Mouse (Mus musculus) CD4-positive, CD25-positive, alpha-beta regulatory T cell, adult 4 months (primary cell): ENCODE data around the gene Naa35. TPM values are rescaled to one million over a fixed set of nuclear protein-coding genes. Genes with fewer than 3 reads are reported as not detected.

Experiments
- ATAC-seq: one replicate; pipeline ENCODE4 v1.8.0; 2017
- polyA plus RNA-seq, 2 experiments: library from polyadenylated mRNA; unstranded; fragments of 100-300 nt; shearing (Covaris generic); gene quantifications; one replicate each; pipeline ENCODE4 v1.2.1; 2017

Gene Naa35
- polyA plus RNA-seq, 2 experiments from 2014 or later = 85.9 to 96.8 TPM

DNA sequence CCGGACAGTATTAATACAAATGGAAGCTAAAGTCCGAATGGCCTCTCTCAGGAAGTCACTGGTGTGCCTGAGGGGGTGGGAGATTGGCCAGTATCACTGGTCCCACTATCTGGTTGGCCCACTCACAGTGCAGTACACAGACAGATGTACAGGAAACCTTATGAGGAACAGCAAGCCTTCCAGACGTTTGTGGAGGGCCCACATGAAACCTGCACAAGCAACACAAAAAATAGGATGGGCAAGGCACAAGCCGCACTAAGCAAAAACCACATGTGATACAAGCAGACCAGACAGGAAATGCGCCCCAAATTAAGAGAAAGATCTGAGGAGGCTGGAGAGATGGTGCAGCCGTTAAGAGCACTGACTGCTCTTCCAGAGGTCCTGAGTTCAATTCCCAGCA lies 87.2 kb downstream of the Naa35 start:
- ATAC-seq = peak; percentile 50

DNA sequence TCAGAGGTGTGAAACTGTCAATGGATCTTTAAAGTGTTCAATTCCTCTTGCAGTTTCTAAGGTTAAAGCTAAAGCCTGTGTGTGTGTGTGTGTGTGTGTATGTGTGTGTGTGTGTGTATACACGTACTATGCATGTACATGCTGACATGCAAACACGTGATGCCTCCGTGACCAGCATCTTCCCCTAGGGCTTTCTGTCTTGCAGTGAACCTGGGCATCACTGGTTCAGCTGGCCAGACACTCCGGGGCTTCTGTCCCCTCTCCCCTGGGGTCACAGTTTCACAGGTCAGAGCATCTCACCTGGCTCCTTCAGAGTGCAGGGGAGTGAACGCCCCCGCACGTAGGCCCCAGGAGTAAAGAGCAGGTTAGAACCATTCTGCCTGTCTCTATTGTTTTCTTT lies 88.5 kb downstream of the Naa35 start:
- no peak for ATAC-seq

DNA sequence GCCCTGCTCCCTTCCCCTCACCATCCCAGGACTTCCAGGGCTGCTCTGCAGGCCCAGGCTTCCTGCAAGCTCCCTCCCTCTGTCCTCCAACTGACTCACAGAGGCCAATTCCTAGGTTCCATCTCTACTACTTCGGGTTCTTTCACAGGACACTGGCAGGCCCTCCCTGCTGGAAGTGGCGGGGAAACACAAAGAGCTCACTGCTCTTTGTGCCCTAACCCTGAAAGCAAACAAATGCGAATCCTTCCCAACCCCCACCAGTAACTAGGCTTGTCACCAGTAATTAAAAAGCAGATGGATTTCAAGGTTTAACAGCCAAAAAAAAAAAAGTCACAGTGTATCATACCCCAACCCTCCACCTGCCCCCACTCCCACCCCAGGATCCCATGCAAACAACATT lies 89.2 kb downstream of the Naa35 start:
- no peak for ATAC-seq

DNA sequence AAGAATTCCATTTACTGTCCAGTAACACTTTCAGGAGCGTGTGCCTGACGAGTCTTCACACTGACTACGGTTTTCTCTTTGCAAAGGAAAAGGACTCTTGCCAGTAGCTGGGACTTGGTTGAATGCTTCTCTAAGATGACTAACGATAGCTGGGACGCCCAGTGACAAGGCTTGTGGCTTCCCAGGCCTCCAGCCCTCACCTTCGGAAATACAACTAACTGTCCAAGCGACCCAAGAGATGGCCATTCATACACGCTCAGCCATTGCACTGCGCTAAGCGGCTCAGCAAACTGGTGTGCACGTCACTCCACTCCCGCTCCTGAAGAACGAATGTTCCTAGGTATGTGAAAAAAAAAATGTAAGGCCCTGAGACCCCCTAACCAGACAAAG lies 89.7 kb downstream of the Naa35 start:
- ATAC-seq = peak; percentile 8

DNA sequence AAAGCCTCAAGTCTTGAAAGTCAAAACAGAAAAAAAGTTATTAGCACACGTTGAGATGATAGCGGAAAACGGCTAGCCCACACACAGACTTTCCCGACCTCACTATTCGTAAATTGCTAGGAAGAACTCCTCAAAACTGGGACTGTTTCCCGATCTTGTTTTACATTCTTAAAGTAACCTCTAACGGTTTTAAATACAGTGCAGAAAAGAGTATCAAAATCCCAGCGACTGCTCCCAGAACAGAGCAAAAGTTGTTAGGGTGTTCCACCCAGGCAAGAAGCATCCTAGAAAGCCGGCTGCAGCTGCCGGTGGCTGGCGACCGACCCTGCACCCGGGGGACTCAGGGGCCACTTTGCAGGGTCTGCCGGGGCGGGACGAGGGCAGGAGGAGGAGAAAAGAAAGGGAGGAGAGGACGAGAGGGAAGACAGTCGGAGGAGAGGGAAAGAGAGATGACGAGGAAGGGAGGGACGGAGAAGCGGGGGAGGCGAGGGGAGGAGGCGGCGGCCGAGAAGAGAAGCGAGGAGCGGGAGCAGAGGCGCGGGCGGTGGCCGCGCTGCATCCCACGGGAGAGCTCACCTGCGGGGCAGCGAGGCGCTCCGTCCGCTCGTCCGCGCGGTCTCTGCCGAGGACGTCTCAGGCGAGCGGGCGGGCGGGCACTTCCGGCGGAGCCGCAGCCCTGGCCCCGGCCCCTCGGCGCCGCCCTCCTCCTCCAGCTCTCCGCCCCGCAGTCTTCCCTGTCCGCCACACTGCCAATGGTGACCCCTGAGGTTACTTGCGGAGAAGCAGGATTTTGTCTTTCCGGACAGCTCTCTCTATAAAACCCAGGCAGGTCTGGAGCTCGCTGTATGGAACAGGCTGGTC lies 90.3 kb downstream of the Naa35 start, which contains the start of gene Golm1:
TSS of gene Golm1 (minus strand) at position 661 of the 861 bp plus-strand sequence.
- ATAC-seq = peak; percentile 48

DNA sequence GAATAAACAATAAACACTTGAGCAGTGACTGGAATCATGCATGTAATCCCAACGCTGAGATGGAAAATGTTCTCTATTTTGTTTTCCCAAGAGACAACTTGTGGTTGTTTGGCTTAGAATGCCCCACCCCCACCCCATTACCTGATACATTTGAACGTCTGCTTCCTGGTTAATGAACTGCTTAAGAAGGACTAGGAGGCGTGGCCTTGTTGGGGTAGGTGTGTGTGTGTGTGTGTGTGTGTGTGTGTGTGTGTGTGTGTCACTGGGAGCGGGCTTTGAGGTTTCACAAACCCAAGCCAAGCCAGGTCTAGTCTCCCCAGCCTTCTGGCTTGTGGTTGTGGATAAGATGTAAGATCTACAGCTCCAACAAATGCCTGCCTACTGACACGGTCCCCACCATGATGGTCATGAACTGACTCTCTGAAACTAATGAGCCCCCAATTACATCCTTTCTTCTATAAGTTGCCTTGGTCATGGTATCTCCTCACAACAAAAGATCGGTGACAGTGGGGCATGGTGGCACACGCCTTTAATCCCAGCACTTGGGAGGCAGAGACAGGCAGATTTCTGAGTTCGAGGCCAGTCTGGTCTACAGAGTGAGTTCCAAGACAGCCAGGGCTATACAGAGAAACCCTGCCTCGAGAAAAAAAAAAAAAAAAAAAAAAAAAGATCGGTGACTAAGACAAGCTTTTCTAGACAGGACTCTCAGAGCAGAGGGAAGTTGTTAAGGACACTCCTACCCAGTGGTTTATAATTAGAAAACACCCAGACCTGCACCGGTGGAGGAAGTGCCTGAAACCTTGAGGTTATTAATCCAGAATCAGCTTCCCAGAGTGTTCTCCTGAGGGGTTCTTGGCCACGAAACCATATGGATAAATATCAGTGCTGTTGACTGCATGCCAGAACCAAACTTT lies 91.5 kb downstream of the Naa35 start:
- ATAC-seq = no peak

- no peak for ATAC-seq
Observed at GRCm38 (mm10) chr13:59679306-59679705, 94.2 kb downstream of the Naa35 start.

DNA sequence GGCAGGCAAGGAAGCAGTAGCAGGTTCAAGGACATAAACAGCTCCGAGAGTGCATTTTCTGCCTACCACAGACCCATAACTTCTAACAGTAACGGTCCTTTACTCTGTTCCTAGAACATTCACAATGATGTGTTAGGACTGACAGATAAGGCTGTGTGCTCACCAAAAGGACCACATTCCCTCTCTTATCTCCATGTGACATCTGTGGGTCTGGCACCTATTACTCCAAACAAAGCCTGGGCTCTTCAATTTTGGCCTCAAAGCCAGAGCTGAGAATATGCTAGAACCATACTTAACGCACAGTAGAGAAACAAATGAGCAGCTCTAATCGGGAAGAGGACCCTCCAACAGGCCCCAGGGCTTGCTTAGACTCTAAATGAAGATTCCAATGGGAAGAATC lies 94.8 kb downstream of the Naa35 start:
- ATAC-seq = no peak

DNA sequence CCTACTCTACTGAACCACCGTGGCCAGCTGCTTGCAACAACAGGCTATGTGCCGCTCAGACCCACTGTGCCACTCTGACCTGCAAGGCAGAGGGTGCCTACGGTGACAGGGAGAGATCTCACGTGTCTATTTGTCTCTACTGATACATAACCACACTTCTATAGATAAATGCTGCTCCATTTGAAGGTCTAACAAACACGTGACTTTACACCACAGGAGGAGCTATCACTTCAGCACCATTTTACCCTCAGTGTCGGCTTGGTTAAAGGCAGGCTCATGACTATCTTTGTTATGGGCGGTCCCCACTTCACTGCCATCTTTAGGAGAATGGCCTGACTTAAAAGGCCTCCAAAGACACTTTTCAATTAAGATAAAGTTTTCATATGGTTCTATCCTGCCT lies 97.6 kb downstream of the Naa35 start:
- ATAC-seq = no peak

- ATAC-seq = no peak
Observed at GRCm38 (mm10) chr13:59685236-59685635, 100.2 kb downstream of the Naa35 start.

Other genes starting within 250 kb of the Naa35 start
- 10 to 100 TPM; 18.8 to 22.3 TPM for gene Agtpbp1, start within 50 bp of the Naa35 start, polyA plus RNA-seq
- gene Golm1, start 90.6 kb downstream of the Naa35 start, polyA plus RNA-seq = 10 to 100 TPM; 38.6 to 45.1 TPM
- gene 4921517D22Rik, start 108.8 kb downstream of the Naa35 start, polyA plus RNA-seq = not detected
- not detected for gene Spata31d1a, start 125.1 kb downstream of the Naa35 start, polyA plus RNA-seq
- not detected for gene Spata31d1b, start 127.0 kb downstream of the Naa35 start, polyA plus RNA-seq
- gene Spata31d1d, start 146.5 kb downstream of the Naa35 start, polyA plus RNA-seq = not detected
- gene 1700014D04Rik, start 161.5 kb downstream of the Naa35 start, polyA plus RNA-seq = not detected
- 10 to 100 TPM; 54.6 to 62.5 TPM for gene Isca1, start 184.6 kb downstream of the Naa35 start, polyA plus RNA-seq
- not detected for gene Gm49354, start 197.0 kb downstream of the Naa35 start, polyA plus RNA-seq
- gene Tut7, start 237.9 kb downstream of the Naa35 start, polyA plus RNA-seq = 10 to 100 TPM; 71.4 to 71.8 TPM